Mouse (Mus musculus): ENCODE results near the gene Idnk. TPM values are rescaled to one million over a fixed set of nuclear protein-coding genes. Genes with fewer than 3 reads are reported as not detected.

The Idnk gene
- total and polyA plus RNA-seq, 3 experiments: 25.5 to 45.0 (median 32.0) TPM

- Histone ChIP-seq H3K9ac (ENCODE audit: insufficient read depth, low read depth) (no peak overlapping the region; the same call in 1 of the 2 replicates), H3K79me2 (replicated peaks; ENCODE audit: control insufficient read depth, extremely low read depth, insufficient read depth, poor library complexity, severe bottlenecking) (peaks cover 86% of the 10 kb centered on the region), H3K4me1 (ENCODE audit: control insufficient read depth in 1 of 2, insufficient read depth in 2 of 2) (peaks cover 29 to 98% of the 10 kb centered on the region in 2 experiments), H3K27me3 (replicated peaks) (no peaks in the 10 kb centered on the region), H3K9me3 (replicated peaks; ENCODE audit: low read length) (no peaks in the 10 kb centered on the region), H3K36me3 (replicated peaks in 1 of 2; ENCODE audit: control insufficient read depth in 1 of 2, insufficient read depth in 1 of 2, low read length in 1 of 2) (peaks cover 9 to 21% of the 10 kb centered on the region in 2 experiments), H3K27ac (ENCODE audit: insufficient read depth, low read depth) (no peak overlapping the region; the same call in 1 of the 2 replicates), H3K4me2 (ENCODE audit: insufficient read depth, low read depth, poor library complexity, severe bottlenecking) (peak overlapping the region; percentile 50; the same call in 1 of the 2 replicates), H3K4me3 (replicated peaks in 1 of 3; ENCODE audit: low read depth in 2 of 3, low read length in 2 of 3, poor library complexity in 1 of 3) (no peak overlapping the region)
- in situ Hi-C loops (cut with MboI; ENCODE audit: low pct_ligation_motif_present, low pct_unique_long_range_greater_than_20kb, low sequenced_read_pairs) (no loop called here), dilution Hi-C loops (cut with MboI; ENCODE audit: extremely low pct_ligation_motif_present, extremely low pct_unique_long_range_greater_than_20kb, low sequenced_read_pairs) (no loop called here)
- peak; percentile 69 for DNase-seq (ENCODE audit: extremely low read depth)
- TF ChIP-seq TCF12 (IDR thresholded peaks at IDR 0.05; ENCODE audit: low read depth, low read length) (no peak), ZC3H11A (IDR thresholded peaks at IDR 0.05; ENCODE audit: low read depth, low read length) (no peak), NELFE (IDR thresholded peaks at IDR 0.05; ENCODE audit: low read depth, low read length) (no peak), SIN3A (IDR thresholded peaks at IDR 0.05; ENCODE audit: low read length) (no peak), KAT2A (IDR thresholded peaks at IDR 0.05; ENCODE audit: insufficient replicate concordance, low read length) (no peak), E2F4 (IDR thresholded peaks at IDR 0.05; ENCODE audit: insufficient replicate concordance, low read depth, low read length) (no peak), GABPA (IDR thresholded peaks at IDR 0.05; ENCODE audit: insufficient replicate concordance, low read depth, low read length) (no peak), MYC (IDR thresholded peaks at IDR 0.05; ENCODE audit: low read depth, low read length) (no peak), MAX (IDR thresholded peaks at IDR 0.05; ENCODE audit: low read length) (no peak), BHLHE40 (IDR thresholded peaks at IDR 0.05; ENCODE audit: low read depth, low read length) (no peak), ZNF384 (IDR thresholded peaks at IDR 0.05; ENCODE audit: low read depth, low read length) (no peak), USF1 (IDR thresholded peaks at IDR 0.05; ENCODE audit: low read depth, low read length) (no peak), CHD1 (IDR thresholded peaks at IDR 0.05; ENCODE audit: low read depth, low read length) (no peak), IRF4 (IDR thresholded peaks at IDR 0.05; ENCODE audit: low read depth, low read length) (peak; percentile 42; the same call in 1 of the 2 replicates), USF2 (conservative IDR thresholded peaks at IDR 0.05; ENCODE audit: low read depth, low read length) (no peak), CTCF (conservative IDR thresholded peaks at IDR 0.05 in 1 of 2, IDR thresholded peaks at IDR 0.05 in 1 of 2; ENCODE audit: low read depth in 2 of 2, low read length in 2 of 2) (no peak), TBP (conservative IDR thresholded peaks at IDR 0.05; ENCODE audit: low read depth, low read length) (no peak), UBTF (IDR thresholded peaks at IDR 0.05; ENCODE audit: low read depth, low read length) (no peak), MAFK (IDR thresholded peaks at IDR 0.05; ENCODE audit: insufficient replicate concordance, low read length) (no peak), ZKSCAN1 (IDR thresholded peaks at IDR 0.05; ENCODE audit: borderline replicate concordance, low read depth, low read length) (no peak), MEF2A (IDR thresholded peaks at IDR 0.05; ENCODE audit: borderline replicate concordance, low read depth, low read length) (peak; percentile 36; the same call in 1 of the 2 replicates), RAD21 (IDR thresholded peaks at IDR 0.05; ENCODE audit: low read depth, low read length) (no peak), HCFC1 (IDR thresholded peaks at IDR 0.05; ENCODE audit: low read depth, low read length) (no peak), EP300 (IDR thresholded peaks at IDR 0.05; ENCODE audit: low read length) (peak; percentile 80), RCOR1 (conservative IDR thresholded peaks at IDR 0.05; ENCODE audit: low read depth, low read length) (no peak), JUN (IDR thresholded peaks at IDR 0.05; ENCODE audit: insufficient read depth, low read depth, low read length) (peak; percentile 48; the same call in 1 of the 2 replicates), SMC3 (IDR thresholded peaks at IDR 0.05; ENCODE audit: low read depth, low read length) (no peak), ZMIZ1 (IDR thresholded peaks at IDR 0.05; ENCODE audit: low read depth, low read length) (no peak), JUND (conservative IDR thresholded peaks at IDR 0.05; ENCODE audit: low read depth, low read length) (peak; percentile 37; the same call in 1 of the 2 replicates), ELF1 (IDR thresholded peaks at IDR 0.05; ENCODE audit: low read depth, low read length) (no peak), POLR2A (IDR thresholded peaks at IDR 0.05; ENCODE audit: low read depth, low read length) (no peak), ETS1 (conservative IDR thresholded peaks at IDR 0.05; ENCODE audit: low read depth, low read length) (no peak; the same call in 1 of the 2 replicates), MXI1 (IDR thresholded peaks at IDR 0.05; ENCODE audit: low read depth, low read length) (no peak)
Observed at GRCm38 (mm10) chr13:58201908-58202307, 44.5 kb downstream of the Idnk start.

All from CH12.LX (cell line).